Mouse (Mus musculus) small intestine, adult 2 months (tissue): ENCODE results near the gene Trap1.

Source experiments
- CTCF ChIP-seq: fragments of 200-500 bp; IDR thresholded peaks from 2 replicates; pipeline ENCODE4 v1.5.1; 2012; ENCODE audit warnings: low read depth, mild to moderate bottlenecking, control low read depth, inconsistent platforms, low read length, moderate library complexity, mixed read lengths; ENCODE audit not compliant: insufficient replicate concordance, insufficient read length; ENCODE audit errors: extremely low read depth
- POLR2A ChIP-seq: fragments of 200-500 bp; IDR thresholded peaks from 2 replicates; pipeline ENCODE4 v1.6.1; 2012; ENCODE audit warnings: low read depth, mild to moderate bottlenecking, control low read depth, inconsistent platforms, low read length, moderate library complexity

GRCm38 (mm10) chr16:4003489-4004398, 73.9 kb downstream of the Trap1 start, which contains the start of gene Slx4:
- TF ChIP-seq CTCF (peak; percentile 54; the same call in 1 of the 2 replicates), POLR2A (peak; percentile 86)
